Mouse (Mus musculus) mouse trophoblast stem cell (cell line): ENCODE data around the gene Usp24.
"Not testable (repeated sequence)": the region's sequence is repeated elsewhere in the genome, so short reads cannot be mapped to it uniquely, and the experiment has no call there.

Experiments
- in situ Hi-C, 2 experiments: fragments of 300-500 bp; cut with MseI, MboI; formaldehyde crosslinking; loops; 2 replicates in 1 of 2; 3 replicates in 1 of 2; pipeline ENCODE4 v1.15.1; 2025

The Usp24 gene

GRCm38 (mm10) chr4:106318208-106318607, 2.2 kb downstream of the Usp24 start:
- in situ Hi-C loops: no loop called here

DNA sequence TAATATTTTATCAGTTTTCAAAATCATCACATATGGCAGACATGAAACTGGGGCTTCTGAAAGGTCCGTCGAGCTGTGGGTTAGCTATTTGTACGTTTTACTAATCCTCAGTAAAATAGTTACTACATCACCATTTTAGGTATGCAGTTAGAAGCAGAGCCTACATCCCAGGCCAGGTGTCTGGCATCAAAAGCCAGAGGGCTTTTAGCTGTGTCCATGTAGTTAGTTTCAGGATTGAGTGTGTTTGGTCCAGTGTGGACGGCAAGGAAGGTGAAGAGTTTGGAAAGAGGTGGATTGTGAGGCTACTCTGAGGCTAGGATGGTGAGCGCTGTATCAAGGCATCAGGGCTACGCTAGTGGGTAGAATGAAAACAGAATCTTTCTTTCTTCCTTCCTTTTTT, 3.0 kb downstream of the Usp24 start:
- in situ Hi-C loops: no loop called here

- in situ Hi-C loops: no loop called here
Measured at GRCm38 (mm10) chr4:106322846-106323245, 6.8 kb downstream of the Usp24 start.

DNA sequence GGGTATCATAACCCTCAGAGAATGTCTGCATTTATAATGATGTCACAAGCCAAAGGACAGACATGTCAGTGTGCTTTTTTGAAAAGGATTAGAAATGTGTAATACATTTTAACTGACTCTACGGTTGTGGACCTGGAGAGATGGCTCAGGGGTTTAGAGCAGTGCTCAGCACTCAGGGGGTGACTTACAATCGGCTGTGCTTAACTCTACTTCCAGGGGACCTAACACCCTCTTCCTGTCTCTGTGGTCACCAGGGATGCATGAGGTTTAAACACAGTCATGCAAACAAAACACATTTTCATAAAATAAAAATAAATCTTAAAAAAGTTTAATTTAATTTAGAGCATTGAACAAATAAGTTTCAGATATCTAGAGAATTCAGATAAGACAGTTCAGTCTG, 7.3 kb downstream of the Usp24 start:
- in situ Hi-C loops: no loop called here

GRCm38 (mm10) chr4:106327436-106327835, 11.4 kb downstream of the Usp24 start:
- in situ Hi-C loops: no loop called here

- in situ Hi-C loops: no loop called here
Measured at GRCm38 (mm10) chr4:106328704-106329103, 12.7 kb downstream of the Usp24 start.

DNA sequence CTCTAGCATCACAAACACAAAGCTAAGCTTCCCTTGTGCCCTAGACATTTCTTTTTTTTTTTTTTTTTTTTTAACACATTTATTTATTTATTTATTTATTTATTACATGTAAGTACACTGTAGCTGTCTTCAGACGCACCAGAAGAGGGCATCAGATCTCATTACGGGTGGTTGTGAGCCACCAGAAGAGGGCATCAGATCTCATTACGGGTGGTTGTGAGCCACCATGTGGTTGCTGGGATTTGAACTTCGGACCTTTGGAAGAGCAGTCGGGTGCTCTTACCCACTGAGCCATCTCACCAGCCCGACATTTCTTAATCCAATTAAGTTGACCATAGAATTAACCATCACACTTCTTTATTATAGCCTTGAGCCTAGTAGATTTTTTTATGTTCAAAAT, 13.2 kb downstream of the Usp24 start:
- in situ Hi-C loops: not testable (repeated sequence)

GRCm38 (mm10) chr4:106330371-106330819, 14.4 kb downstream of the Usp24 start:
- in situ Hi-C loops: no loop called here

GRCm38 (mm10) chr4:106333071-106333470, 17.1 kb downstream of the Usp24 start:
- in situ Hi-C loops: no loop called here

GRCm38 (mm10) chr4:106333584-106333983, 17.6 kb downstream of the Usp24 start:
- in situ Hi-C loops: no loop called here

DNA sequence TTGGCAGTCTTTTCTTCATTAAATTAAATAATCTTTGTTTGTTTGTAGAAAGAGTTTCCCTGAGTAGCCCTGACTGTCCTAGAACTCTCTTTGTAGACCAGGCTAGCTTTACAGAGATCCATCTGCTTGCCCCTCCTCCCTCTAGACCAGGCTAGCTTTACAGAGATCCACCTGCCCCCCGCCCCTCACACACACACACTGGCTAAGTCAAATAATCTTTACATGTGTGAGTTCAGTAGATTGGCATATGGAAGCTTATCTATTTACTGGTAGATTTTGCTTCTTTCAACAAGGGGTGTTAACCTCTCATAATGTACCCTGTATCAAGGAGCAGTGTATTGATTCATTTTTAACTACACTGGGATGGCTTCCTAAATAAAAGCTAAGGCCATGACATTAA, 19.8 kb downstream of the Usp24 start:
- in situ Hi-C loops: no loop called here

DNA sequence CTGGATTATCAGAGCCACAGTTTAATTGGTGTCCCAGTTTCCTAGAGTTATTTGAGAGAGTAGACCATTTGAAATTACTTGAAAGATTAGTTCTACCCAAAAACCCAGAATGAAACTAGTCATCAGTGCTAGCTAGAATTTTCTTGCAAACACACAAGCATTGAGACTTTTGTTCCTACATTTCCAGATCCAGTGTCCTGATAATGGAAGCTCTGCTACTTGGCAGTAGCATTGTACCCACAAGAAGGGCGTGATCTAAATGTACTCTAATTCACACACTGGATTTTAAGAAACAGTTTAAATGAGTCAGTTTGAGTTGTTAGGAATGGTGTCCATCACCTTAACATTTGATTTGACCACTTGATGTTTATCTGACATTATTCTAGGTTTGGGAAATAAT, 31.7 kb downstream of the Usp24 start:
- in situ Hi-C loops: no loop called here

GRCm38 (mm10) chr4:106355025-106355424, 39.0 kb downstream of the Usp24 start:
- in situ Hi-C loops: loop anchor here in 1 of 2 experiments (25.0 kb wide), 1 partner anchor 118 kb away; no protein-coding TSS in a partner anchor

GRCm38 (mm10) chr4:106370013-106370412, 54.0 kb downstream of the Usp24 start:
- in situ Hi-C loops: loop anchor here in 1 of 2 experiments (25.0 kb wide), 1 partner anchor 133 kb away; no protein-coding TSS in a partner anchor

DNA sequence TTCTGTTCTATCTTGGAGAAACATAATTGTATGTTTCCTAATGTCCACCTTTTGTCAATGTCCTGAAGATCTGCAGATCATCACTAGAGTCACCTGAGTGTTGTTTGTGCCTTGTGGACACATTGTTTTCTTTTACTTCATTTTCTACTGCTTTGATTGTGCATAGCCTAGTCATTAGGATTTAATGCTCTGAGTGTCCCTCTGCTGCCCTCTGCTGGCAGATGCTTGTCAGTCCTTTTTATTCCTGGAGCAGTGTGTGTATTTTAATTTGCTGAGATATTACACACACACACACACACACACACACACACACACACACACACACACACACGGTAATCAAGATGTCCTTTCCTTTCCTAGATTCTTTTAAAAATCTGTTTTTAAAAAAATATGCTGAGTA, 59.8 kb downstream of the Usp24 start:
- in situ Hi-C loops: no loop called here

DNA sequence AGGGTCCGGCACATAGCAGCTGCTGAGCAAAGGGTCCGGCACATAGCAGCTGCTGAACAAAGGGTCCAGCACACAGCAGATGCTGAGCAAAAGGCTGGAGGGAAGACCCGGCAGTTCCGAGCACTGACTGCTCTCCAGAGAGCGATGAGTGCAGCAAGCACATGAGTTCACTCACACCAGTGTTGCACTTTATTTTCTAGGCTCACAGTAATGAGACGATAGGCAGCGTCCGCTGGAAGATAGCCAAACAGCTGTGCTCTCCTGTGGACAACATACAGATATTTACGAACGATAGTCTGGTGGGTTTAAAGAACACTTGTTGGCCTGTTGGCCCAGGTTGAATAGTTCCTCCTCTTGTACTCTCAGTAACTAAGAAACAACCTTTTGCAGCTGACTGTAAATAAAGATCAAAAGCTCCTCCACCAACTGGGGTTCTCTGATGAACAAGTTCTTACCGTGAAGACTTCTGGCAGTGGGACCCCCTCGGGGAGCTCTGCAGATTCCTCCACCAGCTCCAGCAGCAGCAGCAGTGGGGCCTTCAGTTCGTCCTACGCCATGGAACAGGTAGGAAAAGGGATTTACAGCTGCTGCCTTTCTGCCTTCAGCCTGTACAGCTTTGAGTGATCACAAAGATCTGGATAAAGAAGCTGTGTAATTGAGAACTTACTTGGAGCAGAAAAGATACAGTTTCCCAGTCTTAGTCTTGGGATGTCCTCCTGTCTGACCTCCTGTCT, 63.0 kb downstream of the Usp24 start:
- in situ Hi-C loops: no loop called here

- in situ Hi-C loops: no loop called here
Measured at GRCm38 (mm10) chr4:106381131-106381530, 65.1 kb downstream of the Usp24 start.

DNA sequence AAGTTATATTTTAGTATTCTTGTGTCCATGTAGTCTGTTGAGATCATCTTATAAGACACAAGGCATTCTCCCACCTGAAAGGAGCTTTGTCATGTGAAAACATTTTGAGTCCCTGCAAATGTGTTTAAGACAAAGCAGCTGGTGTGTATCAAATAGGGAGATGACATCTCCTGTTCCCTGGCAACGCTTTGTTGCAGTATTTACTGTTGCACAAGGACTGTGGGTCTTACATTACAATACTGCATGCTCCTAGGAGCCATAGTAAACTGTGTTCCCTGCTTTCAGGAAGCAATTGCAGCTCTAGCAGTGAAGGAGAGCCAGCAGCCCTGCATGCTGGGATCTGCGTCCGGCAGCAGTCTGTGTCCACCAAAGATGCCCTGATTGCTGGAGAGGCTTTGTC, 73.9 kb downstream of the Usp24 start:
- in situ Hi-C loops: no loop called here

GRCm38 (mm10) chr4:106409621-106410020, 93.6 kb downstream of the Usp24 start:
- in situ Hi-C loops: no loop called here

GRCm38 (mm10) chr4:106419256-106419655, 103.2 kb downstream of the Usp24 start:
- in situ Hi-C loops: no loop called here

DNA sequence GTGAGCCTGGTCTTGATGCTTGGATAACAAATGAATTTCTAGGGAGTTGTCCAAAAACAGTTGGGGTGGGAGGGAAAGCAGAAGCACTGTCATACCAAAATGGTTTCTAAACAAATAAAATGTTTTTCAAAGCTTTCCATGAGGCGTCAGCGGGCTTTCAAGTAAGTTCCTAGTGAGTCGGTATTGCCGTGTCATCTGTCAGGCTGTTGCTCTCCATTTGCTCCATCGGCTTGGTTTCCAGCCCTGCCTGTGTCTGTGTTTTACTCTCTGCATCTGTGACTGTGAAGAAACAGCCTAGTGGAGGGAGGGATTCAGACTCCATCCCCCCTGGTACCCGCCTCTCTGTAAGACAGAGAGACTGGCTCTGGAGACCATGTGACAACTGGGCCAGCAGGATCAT, 103.8 kb downstream of the Usp24 start:
- in situ Hi-C loops: no loop called here

- in situ Hi-C loops: no loop called here
Measured at GRCm38 (mm10) chr4:106422597-106422996, 106.6 kb downstream of the Usp24 start.

GRCm38 (mm10) chr4:106424560-106424959, 108.5 kb downstream of the Usp24 start:
- in situ Hi-C loops: no loop called here

- in situ Hi-C loops: no loop called here
Measured at GRCm38 (mm10) chr4:106426286-106426685, 110.3 kb downstream of the Usp24 start.
